Mouse (Mus musculus): ENCODE results near the gene Ski.

Gene Ski

DNA sequence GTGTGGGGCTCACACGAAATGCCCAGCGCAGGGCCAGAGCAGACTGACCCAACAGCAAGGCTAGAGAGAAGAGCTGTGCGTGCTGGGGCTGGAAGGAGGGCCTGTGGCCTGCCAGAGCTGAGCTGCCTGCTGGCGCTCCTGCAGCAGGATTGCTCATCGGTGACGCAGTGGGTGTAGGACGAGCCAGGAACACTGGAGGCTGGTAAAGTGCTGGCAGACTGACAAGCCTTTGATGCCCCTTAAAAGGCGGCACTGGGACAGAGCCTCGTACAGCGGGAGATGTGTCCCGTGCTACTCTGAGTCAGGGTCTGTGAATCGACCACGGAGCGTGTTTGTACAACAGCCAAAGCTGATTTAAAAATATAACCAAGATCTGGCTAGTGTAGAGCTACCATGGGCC lies 92.4 kb downstream of the Ski start:
- peak; percentile 99 for DNase-seq (ENCODE audit: low read depth)

DNA sequence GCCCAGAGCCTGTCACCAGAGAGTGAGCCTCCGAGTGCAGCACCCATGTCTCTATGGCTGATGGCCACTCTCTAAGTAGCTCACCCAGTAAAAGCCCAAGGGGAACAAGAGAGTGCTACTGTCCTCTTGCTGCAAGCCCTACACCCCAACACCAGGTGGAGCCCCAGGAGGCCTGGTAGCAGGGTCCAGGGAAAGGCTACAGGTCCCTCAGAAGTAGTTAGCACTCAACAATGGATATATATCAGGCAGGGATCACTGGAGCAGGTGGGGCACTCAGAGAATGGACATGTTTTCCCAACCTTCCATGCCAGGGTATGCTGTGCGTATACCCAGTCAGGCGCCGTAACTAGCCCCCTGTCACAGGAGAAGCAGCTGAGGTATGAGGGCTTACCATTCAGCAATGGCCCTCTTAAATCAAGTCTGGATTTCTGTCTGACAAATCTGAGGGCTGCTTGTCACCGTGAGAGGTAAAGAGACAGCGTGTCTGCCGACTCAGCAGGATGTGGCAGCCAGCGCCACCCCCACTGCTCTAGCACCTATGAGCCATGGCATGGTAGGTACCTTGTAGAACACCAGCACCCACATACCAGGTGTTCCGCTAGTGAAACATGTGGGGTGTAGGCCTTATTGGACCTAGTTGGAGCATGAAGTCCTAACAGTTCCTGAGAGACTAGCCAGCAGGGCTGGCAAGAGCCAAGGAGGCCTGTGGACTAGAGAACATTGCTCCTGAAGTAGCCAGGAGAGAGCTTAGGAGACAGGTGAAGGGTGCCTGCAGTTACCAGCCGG lies 93.1 kb downstream of the Ski start:
- DNase-seq (ENCODE audit: low read depth): no peak

DNA sequence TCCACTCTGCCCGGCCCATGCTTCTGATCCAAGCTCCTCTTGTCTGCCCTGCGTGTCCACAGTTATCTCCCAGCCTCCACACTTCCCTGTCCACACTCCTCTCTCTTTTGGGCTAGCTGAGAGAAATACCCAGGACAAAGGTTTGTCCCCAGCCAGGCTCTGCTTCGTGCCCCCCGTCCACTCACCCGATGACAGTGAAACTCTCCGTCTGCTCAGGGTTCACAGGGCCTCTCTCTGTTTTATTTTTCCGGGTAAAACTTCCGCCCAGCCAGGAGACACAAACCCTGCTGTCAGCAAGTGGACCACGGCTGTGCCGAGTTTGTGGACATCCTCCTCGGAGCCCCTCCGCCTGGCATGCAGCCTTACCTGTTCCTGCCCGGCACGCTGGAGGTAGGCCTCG lies 94.0 kb downstream of the Ski start:
- DNase-seq (ENCODE audit: low read depth): no peak

DNA sequence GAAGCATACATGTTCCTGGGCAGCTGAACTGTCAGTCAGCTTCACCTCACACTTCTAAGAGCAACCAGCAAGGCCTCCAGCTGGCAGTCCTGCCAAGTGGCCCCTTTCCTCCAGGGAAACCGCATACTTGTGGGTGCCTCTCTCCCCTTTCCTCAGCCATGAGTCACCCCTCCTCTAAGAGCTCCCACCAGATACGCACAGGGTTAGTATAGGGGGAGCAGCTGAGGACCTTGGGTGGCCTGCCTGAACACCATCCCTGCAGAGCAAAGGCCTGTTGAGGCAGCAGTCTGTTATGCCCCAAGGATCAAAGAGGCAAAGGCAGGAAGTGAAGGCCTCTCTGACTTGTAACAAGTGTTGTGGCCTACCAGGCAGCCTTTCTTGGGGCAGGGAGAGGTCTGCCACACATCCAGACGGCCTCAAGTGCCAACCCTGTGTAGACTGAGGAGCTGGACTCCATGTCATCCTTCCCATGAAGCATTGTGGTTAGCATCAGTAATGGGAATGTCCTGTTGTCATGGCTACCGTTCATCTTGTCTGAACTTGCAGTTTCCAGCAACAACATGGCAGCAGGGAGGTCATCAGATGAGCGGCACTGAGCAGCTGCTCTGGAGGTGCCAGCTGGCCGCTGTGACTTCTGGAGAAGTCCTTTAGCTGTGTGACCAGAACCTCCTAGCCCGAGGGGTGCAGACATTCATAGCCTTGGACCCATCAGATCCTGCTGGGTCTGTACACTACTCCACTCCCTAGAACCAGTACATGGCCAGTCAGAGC lies 95.6 kb downstream of the Ski start:
- no peak for DNase-seq (ENCODE audit: low read depth)

DNA sequence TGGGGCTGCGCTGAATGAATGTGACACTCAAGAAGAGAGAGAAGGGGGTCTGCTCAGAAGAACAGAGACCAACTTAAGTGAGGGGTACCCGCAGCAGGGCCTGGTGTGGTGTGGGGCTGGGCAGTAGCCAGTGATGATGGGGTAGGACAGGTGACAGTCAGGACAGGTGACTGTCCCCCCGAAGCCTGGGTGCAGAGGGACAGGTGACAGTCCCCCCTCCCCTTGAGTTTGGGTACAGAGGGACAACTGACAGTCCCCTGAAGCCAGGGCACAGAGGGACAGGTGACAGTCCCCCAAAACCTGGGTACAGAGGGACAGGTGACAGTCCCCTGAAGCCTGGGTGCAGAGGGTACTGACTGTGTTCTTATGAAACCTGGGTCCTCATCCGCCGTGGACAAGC lies 96.2 kb downstream of the Ski start:
- no peak for DNase-seq (ENCODE audit: low read depth)

DNA sequence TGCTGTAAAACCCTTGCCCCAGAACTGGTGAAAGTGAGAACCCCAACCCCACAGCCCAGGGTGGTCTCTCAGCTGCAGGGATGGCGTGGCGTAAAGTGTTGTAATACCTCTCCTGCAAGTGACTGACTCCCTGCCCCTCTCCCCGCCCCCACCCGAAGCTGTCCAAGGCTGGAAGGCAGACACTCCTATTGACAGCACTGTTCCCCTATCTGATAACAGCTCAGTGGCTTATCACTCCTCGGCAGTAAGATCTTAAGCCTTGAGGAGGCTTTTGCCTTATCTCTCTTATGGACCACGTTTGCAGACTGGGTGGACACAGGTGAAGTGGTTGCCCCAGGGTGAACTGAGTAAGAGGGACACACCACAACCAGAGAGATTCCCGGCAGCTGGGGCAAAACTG lies 97.1 kb downstream of the Ski start:
- no peak for DNase-seq (ENCODE audit: low read depth)

DNA sequence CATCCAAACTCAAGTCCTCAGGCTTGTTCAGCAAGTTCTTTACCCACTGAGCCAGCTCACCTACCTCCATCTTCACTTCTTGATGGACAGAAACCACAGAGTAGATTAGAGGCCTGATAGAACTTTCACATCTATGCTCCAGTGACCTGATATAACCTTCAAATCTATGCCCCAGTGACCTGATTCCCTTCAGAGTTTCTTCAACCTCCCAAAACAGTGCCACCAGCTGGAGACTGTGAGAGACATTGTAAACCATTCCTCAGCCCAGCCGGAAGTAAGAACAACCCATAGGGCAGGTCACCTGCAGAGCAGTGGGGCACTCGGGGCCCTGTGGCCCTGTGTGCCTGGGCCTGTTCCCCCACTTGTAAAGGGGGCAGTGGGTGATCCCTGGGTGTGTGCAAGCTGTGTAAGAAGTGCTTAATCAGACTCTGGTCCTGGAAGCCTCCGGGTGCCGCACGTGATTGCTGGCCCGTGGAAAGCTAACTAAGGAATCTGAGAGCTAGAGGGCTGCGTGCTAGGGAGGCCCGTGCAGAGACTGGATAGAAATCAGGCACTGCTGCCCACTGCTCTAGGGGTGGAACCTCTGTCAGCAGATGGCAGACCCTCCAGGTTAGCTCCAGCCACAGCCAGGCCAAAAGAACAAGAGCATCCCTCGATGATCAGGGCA lies 98.4 kb downstream of the Ski start:
- no peak for DNase-seq (ENCODE audit: low read depth)

DNA sequence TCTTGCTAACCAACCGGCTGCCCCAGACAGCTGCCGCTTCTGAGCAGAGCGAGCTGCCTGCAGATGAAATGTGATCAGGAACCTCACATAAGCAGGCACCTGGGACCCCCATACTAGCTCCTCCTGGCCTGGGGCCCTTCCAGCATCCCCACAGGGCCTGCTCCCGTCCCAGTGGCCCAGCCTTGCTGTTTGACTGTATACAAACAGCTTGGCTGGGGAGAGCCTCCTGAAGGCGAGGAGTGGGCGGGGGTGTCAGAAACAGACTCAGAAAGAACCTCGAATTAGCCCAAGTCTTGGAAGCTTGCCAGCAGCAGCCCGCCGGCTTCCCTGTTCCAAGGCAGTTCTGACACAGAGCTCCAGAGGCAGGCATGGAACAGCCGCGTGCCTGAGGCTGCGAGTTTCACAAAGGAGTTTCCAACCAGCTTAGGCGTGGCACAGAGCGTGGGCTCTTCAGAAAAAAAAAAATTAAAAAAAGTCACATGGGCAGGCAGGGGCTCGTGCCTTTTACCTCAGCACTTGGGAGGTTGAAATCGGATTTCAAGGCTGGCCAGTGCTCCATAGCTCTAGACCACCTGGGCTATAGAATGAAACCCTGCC lies 99.8 kb downstream of the Ski start:
- DNase-seq (ENCODE audit: low read depth): peak; percentile 77

DNA sequence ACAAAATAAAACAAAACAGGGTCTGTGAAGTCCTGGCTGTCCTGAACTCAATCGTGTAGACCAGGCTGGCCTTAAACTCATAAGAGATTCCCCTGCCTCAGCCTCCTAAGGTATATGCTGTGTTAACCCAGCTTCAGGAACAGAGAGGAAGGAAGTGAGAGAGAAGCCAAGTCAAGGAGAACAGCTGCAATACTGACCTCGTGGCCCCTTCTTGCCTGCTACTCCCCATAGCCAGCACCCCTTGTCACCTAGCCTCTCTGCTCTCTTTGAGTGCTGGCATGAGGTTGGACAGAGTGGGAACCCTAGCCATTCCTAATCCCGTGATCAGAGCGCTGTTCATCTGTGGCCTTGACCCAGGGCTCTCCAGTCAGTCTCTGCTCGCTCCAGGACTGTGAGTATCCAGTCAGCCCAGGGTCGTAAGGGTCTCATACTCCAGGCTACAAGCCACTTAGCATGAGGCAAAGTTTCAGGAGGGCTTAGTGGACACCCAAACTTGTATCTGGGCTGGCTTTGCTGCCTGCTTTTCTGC lies 100.4 kb downstream of the Ski start:
- no peak for DNase-seq (ENCODE audit: low read depth)

DNA sequence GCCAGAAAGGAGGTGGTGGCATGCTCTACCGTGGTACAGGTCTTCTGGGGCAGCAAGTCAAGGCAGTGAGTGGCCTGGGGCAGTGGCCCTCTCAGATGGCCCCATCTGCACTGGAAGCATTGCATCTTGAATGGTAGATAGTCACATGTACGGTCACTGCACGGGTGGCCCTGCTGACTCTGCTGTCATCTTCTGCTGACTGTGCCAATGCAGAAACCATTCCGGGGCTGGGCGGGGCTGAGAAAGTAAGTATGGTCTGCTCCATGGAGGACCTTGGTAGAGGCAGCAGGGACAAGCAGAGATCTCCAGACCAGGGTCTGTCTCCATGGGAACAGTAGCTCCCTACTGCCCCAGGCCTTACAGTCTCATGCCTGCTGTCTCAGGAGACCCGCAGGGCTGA lies 101.2 kb downstream of the Ski start:
- no peak for DNase-seq (ENCODE audit: low read depth)

DNA sequence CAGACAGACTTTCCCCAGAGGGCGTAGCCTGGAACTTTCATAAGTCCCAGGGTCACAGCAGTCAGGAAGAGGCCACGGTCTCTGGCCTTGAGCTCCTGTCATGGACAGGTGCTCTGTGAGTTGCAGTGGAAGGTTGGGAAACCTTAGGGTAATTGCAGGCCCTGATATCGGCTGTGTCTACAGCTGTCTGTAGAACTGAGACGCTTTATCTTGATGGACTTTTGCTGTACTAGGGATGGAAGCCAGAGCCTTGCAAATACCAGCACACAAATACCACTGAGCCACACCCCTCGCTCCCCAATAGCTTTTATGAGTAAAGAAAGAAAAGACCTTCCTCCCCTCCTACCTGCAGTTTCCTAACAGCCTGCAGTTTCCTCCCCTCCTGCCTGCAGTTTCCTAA lies 101.8 kb downstream of the Ski start:
- DNase-seq (ENCODE audit: low read depth): no peak

DNA sequence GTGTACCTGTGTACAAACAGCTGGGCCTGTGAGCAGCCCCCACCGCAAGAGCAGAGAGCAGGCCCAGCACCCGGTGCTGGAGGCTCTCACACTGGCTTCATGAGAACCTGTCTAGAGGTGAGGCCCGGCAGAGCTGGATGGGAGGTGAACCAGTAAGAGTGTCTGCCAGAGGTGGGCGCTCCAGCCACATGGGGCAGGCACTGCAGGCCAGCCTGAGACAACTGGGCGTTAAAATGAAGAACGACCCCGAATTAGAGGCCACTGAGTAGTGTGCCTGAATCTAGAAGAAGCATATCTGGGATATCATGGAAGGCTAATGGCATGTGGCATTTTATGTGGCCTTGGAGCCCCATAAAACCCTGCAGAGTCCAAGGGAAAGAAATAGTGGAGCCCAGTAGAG lies 102.4 kb downstream of the Ski start:
- no peak for DNase-seq (ENCODE audit: low read depth)

DNA sequence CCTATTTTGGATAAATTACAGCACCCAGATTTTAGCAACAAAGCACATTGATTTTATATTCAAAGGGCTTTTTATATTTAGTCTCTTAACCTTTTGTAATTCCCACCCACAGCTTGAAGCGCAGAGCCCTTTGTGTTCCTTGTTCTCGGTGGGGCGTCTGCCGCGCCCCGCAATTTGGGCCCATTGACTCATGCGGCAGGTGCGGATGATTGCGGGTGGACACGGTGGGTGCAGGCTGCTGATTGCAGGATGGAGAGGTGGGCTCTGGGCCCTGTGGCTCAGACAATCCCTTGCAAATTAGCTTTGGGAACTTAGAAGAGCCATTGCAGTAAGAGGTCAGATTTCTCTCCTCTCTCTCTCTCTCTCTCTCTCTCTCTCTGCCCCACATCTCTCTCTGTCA lies 104.1 kb downstream of the Ski start:
- no peak for DNase-seq (ENCODE audit: low read depth)

DNA sequence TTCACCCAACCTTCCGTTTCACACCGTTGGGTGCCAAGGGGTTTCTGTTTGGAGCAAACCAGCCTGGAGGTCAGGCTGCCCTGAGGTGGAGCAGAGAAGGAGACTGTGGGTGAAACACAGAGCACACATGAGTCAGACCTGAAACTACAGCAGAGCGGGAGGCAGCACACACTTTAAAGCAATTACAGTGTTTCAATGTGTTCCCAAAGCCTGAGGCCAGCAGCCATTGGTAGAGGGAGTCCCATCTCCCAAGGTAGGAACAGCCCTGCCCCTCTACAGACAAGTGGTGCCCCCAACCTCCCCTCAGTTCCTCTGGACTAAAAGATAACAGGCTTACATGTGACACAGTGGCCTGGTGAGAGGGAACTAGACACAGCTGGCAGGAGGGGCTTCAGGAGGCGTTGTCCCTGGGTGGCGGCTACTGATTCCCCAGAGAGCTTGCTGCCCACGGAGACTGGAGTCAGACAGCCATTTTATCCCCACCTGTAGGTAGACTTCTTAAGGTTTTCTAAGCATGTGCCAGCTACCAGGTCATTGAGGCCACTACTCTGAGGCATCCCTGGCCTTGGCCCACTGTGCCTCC lies 104.9 kb downstream of the Ski start:
- DNase-seq (ENCODE audit: low read depth): no peak

DNA sequence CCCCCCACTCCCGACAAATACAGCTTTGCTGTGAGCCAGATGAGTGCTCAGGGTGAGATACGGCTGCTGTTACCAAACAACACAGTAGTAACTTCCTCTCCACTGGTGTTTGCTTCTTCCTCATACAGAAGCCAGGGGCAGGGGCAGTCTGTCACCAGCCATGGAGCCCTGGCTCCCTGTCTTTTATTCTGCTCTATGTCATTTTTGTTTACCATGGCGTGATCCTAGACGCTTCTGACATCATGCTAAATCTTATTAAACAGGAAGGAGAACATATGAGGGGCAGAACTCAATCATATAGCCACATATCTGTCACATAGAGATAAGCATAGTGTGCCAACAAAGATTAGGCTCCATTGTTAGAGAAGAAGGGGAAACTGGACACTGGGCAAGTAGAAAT lies 105.8 kb downstream of the Ski start:
- no peak for DNase-seq (ENCODE audit: low read depth)

DNA sequence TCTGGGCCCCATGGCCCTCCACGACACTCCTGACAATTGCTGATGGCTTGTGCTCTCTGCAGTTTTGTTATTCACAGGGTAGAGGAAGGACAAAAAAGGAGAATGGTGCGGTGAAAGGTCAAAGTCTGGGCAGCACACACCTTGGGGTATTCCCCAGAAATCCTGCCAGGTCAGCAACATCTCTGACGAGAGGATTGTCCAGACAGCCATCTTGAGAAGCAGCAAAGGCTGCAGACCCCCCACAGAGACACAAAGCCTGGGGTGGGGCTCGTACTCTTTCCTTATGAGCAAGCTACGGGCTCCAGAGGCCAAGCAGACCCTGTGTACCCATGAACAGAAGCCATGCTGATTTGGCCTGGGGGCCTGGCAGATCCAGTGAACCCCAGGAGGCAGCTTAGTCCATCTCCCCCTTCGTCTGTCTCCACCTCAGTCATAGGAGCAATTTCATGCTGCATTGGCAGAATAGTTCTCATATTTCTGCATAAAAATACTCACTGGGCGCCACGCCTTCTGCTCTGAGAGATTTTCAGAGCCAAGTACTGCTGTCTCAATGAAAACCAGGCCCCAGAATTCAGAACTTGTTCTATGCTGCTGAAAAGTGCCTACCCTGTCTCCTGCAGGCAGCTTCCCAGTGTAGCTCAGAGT lies 108.5 kb downstream of the Ski start:
- DNase-seq (ENCODE audit: low read depth): no peak

DNA sequence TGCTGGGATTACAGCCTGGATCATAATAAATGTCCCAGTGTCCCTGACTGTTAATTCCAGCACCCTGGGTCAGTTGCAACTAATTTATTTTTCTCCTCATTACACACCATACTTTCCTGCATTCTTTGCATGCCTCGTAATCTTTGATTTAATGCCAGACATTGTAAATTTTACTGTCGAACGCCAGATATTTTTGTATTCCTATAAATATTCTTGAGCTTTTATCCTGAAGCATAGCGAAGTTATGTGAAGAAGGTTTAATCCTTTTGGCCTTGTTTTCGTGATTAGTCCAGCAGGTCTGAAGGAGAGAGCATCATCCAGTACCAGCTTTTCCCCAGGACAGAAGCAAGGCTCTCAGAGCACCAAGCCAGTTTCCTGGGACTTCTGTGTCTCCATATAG lies 112.9 kb downstream of the Ski start:
- DNase-seq (ENCODE audit: low read depth): no peak

DNA sequence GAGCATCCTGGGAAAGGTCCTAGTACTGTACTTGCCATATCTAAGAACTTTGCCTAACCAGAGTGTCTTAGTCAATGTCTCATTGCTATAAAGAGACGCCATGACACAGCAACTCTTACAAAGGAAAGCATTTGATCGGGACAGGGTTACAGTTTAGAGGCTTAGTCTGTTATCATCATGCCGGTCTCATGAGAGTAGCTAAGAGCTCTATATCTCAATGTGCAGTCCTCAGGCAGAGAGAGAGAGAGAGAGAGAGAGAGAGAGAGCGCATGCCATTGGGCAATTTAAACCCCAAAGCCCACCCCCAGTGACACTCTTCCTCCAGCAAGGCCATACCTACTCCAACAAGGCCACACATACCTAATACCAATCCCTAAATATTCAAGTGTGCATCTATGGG lies 114.5 kb downstream of the Ski start:
- no peak for DNase-seq (ENCODE audit: low read depth)

Measured in fibroblast of lung, adult 2 months (primary cell).